Mouse (Mus musculus) bone marrow, adult 2 months (tissue): ENCODE data around the gene Ndufc2.
"Not testable (repeated sequence)": the region's sequence is repeated elsewhere in the genome, so short reads cannot be mapped to it uniquely, and the experiment has no call there.

Experiments used
- CTCF ChIP-seq: fragments of 200-500 bp; IDR thresholded peaks from 2 replicates; pipeline ENCODE4 v1.5.1; 2011; ENCODE audit warnings: low read length, control low read depth; ENCODE audit not compliant: control insufficient read depth, insufficient read depth
- POLR2A ChIP-seq: fragments of 200-500 bp; IDR thresholded peaks from 2 replicates; pipeline ENCODE4 v1.6.1; 2011; ENCODE audit warnings: low read depth, mild to moderate bottlenecking, control low read depth, low read length, borderline replicate concordance; ENCODE audit not compliant: control insufficient read depth

- TF ChIP-seq CTCF, POLR2A: not testable (repeated sequence)
These were observed 51.2 kb downstream of the Ndufc2 start, which contains the start of gene Kctd14 for GRCm38 (mm10) chr7:97451023-97451422.
